Mouse (Mus musculus) c-Kit-negative CD71-positive TER-119-positive erythroid progenitor cells, embryonic 14.5 days (primary cell): ENCODE measurements around the gene Crybb3.
A peak's percentile ranks its signal among the peaks of the same experiment; 100 is the strongest.
"Not testable (repeated sequence)": the region's sequence is repeated elsewhere in the genome, so short reads cannot be mapped to it uniquely, and the experiment has no call there.

Experiments
- DNase-seq: peaks from one replicate; pipeline ENCODE4 v3.0.0-alpha.2; 2013; ENCODE audit warnings: low read depth, low spot score

Gene Crybb3

GRCm38 (mm10) chr5:113081439-113081838 lies at the start of gene Crybb3:
TSS of gene Crybb3 (minus strand) at chr5:113081584.
- no peak for DNase-seq

- no peak for DNase-seq
These were observed 47.0 kb upstream of the Crybb3 start for GRCm38 (mm10) chr5:113128426-113128825.

DNA sequence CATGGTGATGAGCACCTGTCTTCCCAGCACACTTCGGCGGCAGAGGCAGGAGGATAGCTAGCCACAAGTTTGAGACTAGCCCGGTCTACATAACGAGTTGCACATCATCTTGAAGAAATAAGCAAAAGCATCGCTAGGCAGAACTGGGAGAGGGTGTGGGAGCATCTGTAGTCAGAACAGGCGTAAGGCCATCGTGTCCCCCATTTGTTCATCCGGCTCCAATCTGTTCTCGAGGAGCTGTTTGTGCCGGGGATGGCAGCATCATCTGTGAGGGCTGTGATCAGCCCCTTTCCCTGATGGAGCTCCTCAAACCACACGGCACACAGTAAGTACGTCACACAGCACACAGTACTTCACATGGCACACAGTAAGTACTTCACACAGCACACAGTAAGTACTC lies 45.1 kb upstream of the Crybb3 start:
- DNase-seq: no peak

- no peak for DNase-seq
These were observed 42.3 kb upstream of the Crybb3 start for GRCm38 (mm10) chr5:113123693-113124092.

DNA sequence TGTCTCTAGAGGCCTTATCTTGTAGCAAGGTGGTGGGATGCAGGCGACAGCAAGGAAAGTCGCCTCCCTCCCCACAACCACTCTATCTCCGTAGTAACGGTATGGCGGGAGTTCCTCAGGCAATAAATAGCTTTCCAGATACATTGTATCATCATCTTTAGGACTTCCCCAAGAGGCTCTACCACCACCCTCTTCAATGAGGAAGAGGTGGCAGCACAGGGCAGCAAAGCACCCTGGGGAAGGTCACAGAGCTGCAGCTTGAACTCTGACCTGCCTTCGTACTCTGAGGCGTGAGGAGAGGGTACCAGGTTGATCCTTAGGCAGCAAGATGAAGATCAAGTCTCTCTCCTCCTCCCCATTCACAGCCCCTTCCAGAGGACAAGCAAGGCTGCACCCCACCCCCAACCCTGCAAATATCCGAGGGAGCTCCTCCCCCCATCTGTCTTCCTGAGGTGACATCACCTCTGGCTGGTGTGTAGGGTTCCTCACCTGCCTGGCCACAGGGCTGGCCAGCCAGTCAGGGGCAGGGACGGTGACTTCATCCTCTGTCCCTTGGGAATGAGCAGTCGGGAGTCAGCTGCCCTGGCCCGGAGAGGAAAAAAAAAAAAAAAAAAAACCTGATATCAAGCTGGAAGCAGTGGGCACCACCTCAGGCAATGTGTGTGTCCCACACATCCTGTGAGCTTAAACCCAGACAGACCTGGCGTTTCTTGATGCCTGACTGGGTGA lies 41.1 kb upstream of the Crybb3 start:
- no peak for DNase-seq

DNA sequence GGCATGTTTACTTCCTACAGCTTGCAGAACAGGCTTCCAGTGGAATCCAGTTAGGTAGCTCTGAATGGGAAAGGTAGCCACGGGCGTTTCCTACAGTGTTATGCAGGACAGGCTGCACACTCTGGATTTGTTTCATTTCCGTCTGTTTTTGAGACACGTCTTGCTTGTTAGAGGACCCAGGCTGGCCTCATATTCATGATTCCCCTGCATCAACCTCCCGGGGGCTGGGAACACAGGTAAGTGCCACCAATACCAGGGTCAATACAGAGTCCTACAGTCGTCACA lies 40.1 kb upstream of the Crybb3 start:
- DNase-seq: no peak

- DNase-seq: no peak
These were observed 39.6 kb upstream of the Crybb3 start for GRCm38 (mm10) chr5:113120741-113121590.

DNA sequence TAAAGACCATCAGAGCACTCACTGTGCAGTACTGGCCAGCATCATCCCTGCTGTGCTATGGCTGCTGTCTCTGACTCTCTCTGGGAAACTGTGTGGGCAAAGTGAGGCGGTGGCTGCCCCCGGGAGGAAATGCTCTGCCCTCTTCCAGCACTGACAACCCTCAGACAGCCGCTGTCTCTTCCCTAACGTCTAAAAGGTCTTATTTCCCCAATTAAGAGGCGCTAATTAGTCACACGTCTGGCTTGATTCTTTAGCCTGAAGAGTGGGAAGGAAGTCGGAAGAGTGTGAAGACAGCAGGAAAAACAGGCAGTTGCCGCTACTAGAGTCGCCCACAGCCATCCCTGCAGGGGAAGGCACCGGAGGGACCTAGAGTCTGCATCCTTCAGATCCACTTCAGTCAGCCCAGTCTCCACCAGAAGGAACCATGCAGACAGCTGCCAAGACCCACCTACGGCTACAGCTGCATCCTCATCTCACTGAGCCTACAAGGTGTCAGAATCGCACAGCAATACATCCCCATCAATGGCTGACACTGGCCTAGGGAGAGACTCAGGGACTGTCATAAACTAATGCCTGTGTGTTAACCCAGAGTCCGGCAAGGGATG lies 38.6 kb upstream of the Crybb3 start:
- no peak for DNase-seq

- DNase-seq: no peak
These were observed 37.9 kb upstream of the Crybb3 start for GRCm38 (mm10) chr5:113119291-113119690.

GRCm38 (mm10) chr5:113118695-113119094 lies 37.3 kb upstream of the Crybb3 start:
- DNase-seq: peak; percentile 47

GRCm38 (mm10) chr5:113117361-113117760 lies 36.0 kb upstream of the Crybb3 start:
- no peak for DNase-seq

DNA sequence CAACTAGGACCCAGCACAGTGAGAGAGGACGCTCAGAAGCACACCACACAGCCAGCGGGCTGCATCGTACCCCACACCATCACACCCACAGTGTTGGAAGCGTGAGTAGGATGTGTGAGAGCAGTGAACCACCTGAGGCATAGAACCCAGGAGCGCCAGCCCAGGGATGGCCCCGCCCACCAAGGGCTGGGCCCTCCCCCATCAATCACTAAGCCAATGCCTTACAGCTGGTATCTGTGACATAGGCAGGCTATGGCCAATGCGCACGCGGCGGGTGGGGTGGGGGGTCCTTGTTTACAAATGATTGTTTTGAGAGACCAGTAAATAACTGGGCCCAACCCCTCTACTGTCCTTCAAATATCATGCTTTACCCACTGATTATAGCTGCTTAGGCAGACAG lies 34.5 kb upstream of the Crybb3 start:
- no peak for DNase-seq

- peak; percentile 29 for DNase-seq
These were observed 33.2 kb upstream of the Crybb3 start for GRCm38 (mm10) chr5:113114264-113115225.

- DNase-seq: no peak
These were observed 31.7 kb upstream of the Crybb3 start for GRCm38 (mm10) chr5:113113120-113113519.

- no peak for DNase-seq
These were observed 30.0 kb upstream of the Crybb3 start for GRCm38 (mm10) chr5:113111336-113111735.

GRCm38 (mm10) chr5:113110929-113111328 lies 29.5 kb upstream of the Crybb3 start:
- no peak for DNase-seq

- DNase-seq: not testable (repeated sequence)
These were observed 28.3 kb upstream of the Crybb3 start for GRCm38 (mm10) chr5:113109651-113110050.

DNA sequence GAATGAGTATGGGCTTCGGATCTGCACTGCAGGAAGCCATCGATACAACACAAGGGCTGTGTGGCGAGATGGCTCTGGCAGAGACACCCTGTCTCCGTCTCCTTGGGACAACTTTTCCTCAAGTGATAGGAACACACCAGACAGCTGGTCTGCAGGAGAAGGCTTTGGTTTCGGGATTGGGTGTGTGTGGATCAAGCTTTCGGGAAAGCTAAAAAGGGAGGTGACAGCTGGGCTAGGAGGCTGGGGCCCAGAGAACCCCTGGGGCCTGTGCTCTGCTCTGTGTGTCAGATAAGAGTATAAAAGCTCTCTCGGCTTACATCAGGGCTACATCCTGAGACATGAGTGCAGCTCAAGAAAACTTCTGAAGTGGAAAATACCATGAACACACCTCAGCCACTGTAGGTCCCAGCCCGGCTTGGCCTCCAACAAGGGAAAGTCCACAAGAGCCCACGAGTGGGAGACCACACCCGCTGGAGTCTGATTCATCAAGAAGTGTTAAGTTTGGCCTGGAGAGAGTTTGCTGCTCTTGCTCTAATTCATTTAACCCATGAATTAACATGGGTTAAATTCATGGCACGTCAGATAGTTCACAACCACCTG lies 26.9 kb upstream of the Crybb3 start:
- no peak for DNase-seq

DNA sequence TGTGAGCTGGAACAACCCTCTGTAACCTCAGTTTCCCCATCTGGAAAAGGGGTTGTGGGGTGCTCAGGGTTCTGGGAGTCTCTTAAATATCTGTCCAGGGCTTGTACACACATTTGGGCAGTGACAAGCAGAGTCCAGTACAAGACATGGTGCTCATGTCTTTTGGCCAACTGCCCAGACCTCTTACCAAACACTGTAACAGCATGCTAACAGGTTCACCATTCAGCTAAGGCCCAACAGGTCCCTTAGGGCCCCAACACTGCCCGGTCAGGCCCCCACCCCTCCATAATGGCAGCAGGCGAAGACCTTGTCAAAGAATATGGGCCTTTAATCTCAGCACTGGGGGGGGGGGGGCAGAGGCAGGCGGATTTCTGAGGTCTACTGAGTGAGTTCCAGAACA lies 26.3 kb upstream of the Crybb3 start:
- DNase-seq: no peak

DNA sequence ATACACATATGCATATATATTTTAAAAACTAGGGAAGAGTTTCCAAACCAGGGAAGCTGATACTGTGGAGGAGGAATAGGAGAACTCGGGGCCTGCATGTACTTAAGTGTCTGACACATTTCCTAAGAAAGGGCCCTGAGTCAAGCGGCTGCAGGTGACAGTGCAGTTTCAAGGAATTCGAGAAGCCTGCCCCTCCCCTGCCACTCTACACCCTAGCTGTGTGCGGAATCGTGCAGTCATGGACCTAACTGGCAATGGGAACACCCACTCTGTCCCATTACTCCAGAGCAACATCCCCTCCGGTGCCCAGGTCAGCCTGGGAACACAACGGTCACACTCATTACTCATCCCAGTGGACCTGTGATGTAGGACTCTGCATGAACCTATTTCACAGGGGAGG lies 25.2 kb upstream of the Crybb3 start:
- DNase-seq: no peak

GRCm38 (mm10) chr5:113105481-113105880 lies 24.1 kb upstream of the Crybb3 start:
- DNase-seq: no peak
